Mouse (Mus musculus): ENCODE results near the gene Deaf1. TPM values are rescaled to one million over a fixed set of nuclear protein-coding genes. Genes with fewer than 3 reads are reported as not detected.
A peak's percentile ranks its signal among the peaks of the same experiment; 100 is the strongest.

The Deaf1 gene
- total and polyA plus RNA-seq, 2 experiments from 2014 or later: 289 to 291 TPM

DNA sequence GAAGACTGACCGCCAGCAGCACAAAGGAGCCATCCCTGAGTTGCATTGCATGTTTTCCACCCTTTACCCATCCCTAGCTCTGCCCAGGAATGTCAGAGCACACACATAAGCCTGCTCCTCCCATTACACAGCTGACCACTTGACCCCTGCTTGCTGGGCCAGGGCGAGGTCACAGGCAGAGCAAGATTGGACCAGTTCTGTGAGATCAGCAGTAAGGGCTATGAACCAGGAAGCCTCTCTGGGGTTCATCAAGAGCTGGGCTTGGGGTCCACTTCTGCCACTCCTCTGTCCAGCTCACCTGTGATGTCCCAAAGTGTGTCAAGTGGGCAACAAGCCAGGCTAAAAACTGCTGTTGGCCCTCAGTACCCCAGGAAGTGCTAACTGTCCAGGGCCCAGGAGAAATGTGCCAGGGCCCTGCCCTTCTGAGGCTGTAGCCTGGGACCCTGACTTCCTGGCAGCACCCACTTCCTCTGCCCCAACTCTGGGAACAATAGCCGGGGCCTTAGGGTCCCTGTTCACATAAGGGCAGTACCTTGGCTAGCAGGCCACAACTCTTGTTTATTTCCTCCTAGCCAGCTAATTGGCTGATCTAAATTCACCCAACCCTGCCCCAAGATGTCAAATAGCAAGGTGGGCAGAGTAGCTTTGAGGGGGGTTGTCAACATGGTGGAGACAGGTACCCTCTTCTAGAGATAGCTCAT is 10.4 kb upstream of the Deaf1 start:
- no peak overlapping the region for H3K4me3 ChIP-seq (ENCODE audit: low read depth, low read length)
- no peak overlapping the region for H3K9ac ChIP-seq (replicated peaks; ENCODE audit: low read length, poor library complexity, severe bottlenecking)
- no peaks in the 10 kb centered on the region for H3K9me3 ChIP-seq (ENCODE audit: low read length)
- no peak for TF ChIP-seq CTCF (IDR thresholded peaks at IDR 0.05)
- WGBS: 92% methylated on average over 3 of the region's 3 CpGs
- peaks cover 4% of the 10 kb centered on the region; the same call in 1 of the 2 replicates for H3K36me3 ChIP-seq (ENCODE audit: insufficient read depth, low read length)
- H3K4me2 ChIP-seq (ENCODE audit: low read depth, low read length, poor library complexity, severe bottlenecking): no peak overlapping the region
- H3K27ac ChIP-seq (ENCODE audit: low read depth, low read length): no peak overlapping the region
- peaks cover 8% of the 10 kb centered on the region for H3K27me3 ChIP-seq (ENCODE audit: insufficient read depth, low read length)
- no peaks in the 10 kb centered on the region for H3K4me1 ChIP-seq (ENCODE audit: insufficient read depth, low read length)
- no peak for DNase-seq (ENCODE audit: low spot score)
- no peak for ATAC-seq (ENCODE audit: low FRiP score)

DNA sequence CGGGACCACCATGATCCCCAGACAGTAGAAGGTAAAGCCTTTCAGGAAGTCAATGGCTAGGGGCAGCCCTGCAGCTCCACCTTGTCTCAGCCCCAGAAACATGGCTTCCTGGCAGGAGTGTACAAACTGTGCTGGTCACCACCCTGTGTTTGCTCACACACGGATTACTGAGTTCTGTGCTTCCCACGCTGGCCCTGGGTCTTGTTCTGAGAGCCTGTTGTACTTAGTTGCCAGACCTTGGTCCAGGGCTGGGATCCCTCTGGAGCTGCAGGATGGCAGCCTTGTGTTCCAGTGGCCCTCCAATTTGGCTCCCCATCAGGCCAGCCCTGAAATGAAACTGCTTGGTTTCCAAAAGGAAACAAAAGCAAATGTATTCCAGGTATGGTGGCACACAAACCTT is 8.8 kb upstream of the Deaf1 start:
- Histone ChIP-seq H3K4me2 (ENCODE audit: low read depth, low read length, poor library complexity, severe bottlenecking) (no peak overlapping the region), H3K27ac (ENCODE audit: low read depth, low read length) (no peak overlapping the region), H3K9ac (replicated peaks; ENCODE audit: low read length, poor library complexity, severe bottlenecking) (no peak overlapping the region), H3K36me3 (ENCODE audit: insufficient read depth, low read length) (peaks cover 4% of the 10 kb centered on the region; the same call in 1 of the 2 replicates), H3K9me3 (ENCODE audit: low read length) (no peaks in the 10 kb centered on the region), H3K4me3 (ENCODE audit: low read depth, low read length) (no peak overlapping the region), H3K4me1 (ENCODE audit: insufficient read depth, low read length) (no peaks in the 10 kb centered on the region), H3K27me3 (ENCODE audit: insufficient read depth, low read length) (peaks cover 8% of the 10 kb centered on the region)
- ATAC-seq (ENCODE audit: low FRiP score) (no peak), DNase-seq (ENCODE audit: low spot score) (no peak)
- TF ChIP-seq CTCF (IDR thresholded peaks at IDR 0.05): no peak
- WGBS: 90% methylated on average over 3 of the region's 3 CpGs

DNA sequence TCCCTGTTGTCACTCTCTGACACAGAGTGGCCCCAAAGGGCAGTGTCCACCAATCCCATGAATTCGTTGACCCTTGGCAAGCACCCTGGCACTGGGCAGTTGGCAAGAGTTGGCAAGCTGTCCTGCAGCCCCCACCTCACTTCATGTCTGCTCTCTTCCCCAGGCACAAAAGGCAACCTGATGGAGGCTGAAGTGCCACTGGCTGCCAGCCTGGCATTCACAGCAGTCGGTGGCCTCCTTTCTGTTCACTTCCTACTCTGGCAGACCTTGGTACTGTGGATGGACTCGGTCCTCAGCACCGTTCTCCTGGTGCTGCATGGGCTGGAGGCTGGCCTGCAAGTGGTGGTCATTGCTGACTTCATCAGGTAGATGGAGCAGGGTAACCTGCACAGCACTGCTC is 8.2 kb upstream of the Deaf1 start:
- WGBS: 88% methylated on average over 4 of the region's 4 CpGs
- Histone ChIP-seq H3K27me3 (ENCODE audit: insufficient read depth, low read length) (peaks cover 8% of the 10 kb centered on the region), H3K27ac (ENCODE audit: low read depth, low read length) (no peak overlapping the region), H3K4me3 (ENCODE audit: low read depth, low read length) (no peak overlapping the region), H3K9me3 (ENCODE audit: low read length) (no peaks in the 10 kb centered on the region), H3K36me3 (ENCODE audit: insufficient read depth, low read length) (peaks cover 4% of the 10 kb centered on the region; the same call in 1 of the 2 replicates), H3K9ac (replicated peaks; ENCODE audit: low read length, poor library complexity, severe bottlenecking) (no peak overlapping the region), H3K4me1 (ENCODE audit: insufficient read depth, low read length) (no peaks in the 10 kb centered on the region), H3K4me2 (ENCODE audit: low read depth, low read length, poor library complexity, severe bottlenecking) (no peak overlapping the region)
- no peak for TF ChIP-seq CTCF (IDR thresholded peaks at IDR 0.05)
- no peak for ATAC-seq (ENCODE audit: low FRiP score)
- DNase-seq (ENCODE audit: low spot score): peak; percentile 56

DNA sequence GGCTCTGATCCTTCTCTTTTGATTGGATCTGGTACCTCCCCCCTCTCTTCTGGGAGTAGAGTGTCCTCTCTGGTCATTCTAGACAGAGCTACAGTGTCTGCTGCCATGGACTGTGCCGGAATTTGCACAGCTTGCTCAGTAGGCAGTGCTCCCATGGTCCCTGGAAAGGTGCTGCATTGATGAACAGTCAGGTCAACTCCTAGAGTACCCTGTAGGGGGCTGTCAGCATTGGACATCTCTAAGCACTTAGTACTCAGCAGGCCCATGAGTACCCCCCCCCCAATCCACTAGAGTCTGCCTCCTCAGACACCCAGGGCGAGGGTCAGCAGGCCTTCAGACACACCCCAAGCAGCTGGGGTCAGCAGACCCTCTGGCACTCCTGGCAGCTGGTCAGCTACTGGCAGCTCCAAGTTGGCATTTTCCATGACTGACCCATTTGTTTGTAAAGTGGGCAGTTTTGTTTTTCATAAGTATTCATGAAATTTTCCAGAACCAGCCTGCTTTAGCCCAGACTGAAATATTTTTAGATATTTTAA is 7.6 kb upstream of the Deaf1 start:
- Histone ChIP-seq H3K9me3 (ENCODE audit: low read length) (no peaks in the 10 kb centered on the region), H3K9ac (replicated peaks; ENCODE audit: low read length, poor library complexity, severe bottlenecking) (no peak overlapping the region), H3K4me3 (ENCODE audit: low read depth, low read length) (no peak overlapping the region), H3K4me1 (ENCODE audit: insufficient read depth, low read length) (no peaks in the 10 kb centered on the region), H3K4me2 (ENCODE audit: low read depth, low read length, poor library complexity, severe bottlenecking) (no peak overlapping the region), H3K36me3 (ENCODE audit: insufficient read depth, low read length) (peaks cover 4% of the 10 kb centered on the region; the same call in 1 of the 2 replicates), H3K27ac (ENCODE audit: low read depth, low read length) (no peak overlapping the region), H3K27me3 (ENCODE audit: insufficient read depth, low read length) (peaks cover 8% of the 10 kb centered on the region)
- 87% methylated on average over 2 of the region's 2 CpGs for WGBS
- TF ChIP-seq CTCF (IDR thresholded peaks at IDR 0.05): no peak
- DNase-seq (ENCODE audit: low spot score) (no peak), ATAC-seq (ENCODE audit: low FRiP score) (0 out of 2 replicates have a peak, but pooled peaks have one; percentile 18)

DNA sequence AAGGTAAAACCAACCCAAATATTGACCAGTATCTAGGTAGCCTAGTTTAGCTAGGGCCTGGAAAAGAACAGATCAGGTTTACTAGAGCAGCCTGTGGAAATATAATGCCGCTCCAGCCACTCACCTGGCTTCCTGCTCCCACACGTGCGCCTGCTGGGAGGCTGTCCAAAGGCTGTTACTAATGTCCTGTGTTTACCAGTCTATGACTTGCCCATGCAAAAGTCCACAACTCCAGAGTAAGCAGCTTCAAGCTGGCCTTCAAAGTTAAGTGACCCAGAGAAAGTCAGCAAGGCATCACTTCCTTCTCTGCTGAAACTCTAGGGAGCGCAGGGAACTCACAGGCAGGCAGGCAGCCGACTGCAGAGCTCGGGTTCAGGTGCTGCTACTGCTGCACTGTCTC is 4.5 kb upstream of the Deaf1 start:
- H3K4me1 ChIP-seq (ENCODE audit: insufficient read depth, low read length): 0 out of 2 replicates have a peak, but pooled peaks cover under 1% of the 10 kb centered on the region
- 89% methylated on average over 6 of the region's 6 CpGs for WGBS
- H3K9ac ChIP-seq (replicated peaks; ENCODE audit: low read length, poor library complexity, severe bottlenecking): no peak overlapping the region
- TF ChIP-seq CTCF (IDR thresholded peaks at IDR 0.05): no peak
- no peak overlapping the region for H3K27ac ChIP-seq (ENCODE audit: low read depth, low read length)
- no peak overlapping the region for H3K4me3 ChIP-seq (ENCODE audit: low read depth, low read length)
- H3K27me3 ChIP-seq (ENCODE audit: insufficient read depth, low read length): no peaks in the 10 kb centered on the region
- H3K9me3 ChIP-seq (ENCODE audit: low read length): no peaks in the 10 kb centered on the region
- DNase-seq (ENCODE audit: low spot score) (no peak), ATAC-seq (ENCODE audit: low FRiP score) (no peak)
- peaks cover 4% of the 10 kb centered on the region; the same call in 1 of the 2 replicates for H3K36me3 ChIP-seq (ENCODE audit: insufficient read depth, low read length)
- no peak overlapping the region for H3K4me2 ChIP-seq (ENCODE audit: low read depth, low read length, poor library complexity, severe bottlenecking)

DNA sequence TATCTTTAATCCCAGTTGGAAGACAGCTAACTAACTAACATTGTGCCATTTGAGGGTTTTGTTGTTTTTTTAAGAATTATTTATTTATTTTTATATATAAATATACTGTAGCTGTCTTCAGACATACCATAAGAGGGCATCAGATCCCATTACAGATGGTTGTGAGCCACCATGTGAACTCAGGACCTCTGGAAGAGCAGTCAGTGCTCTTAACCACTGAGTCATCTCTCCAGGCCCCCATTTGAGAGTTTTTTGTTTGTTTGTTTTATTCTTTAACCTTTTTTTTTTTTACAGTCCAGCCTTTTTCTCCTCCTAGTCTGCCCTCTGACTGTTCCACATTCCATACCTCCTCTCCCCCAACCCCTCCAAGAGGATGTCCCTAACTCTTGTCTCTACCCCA is 3.2 kb upstream of the Deaf1 start:
- no peaks in the 10 kb centered on the region for H3K9me3 ChIP-seq (ENCODE audit: low read length)
- no peak for ATAC-seq (ENCODE audit: low FRiP score)
- no peak overlapping the region for H3K9ac ChIP-seq (replicated peaks; ENCODE audit: low read length, poor library complexity, severe bottlenecking)
- DNase-seq (ENCODE audit: low spot score): no peak
- no peaks in the 10 kb centered on the region for H3K27me3 ChIP-seq (ENCODE audit: insufficient read depth, low read length)
- peaks cover 4% of the 10 kb centered on the region; the same call in 1 of the 2 replicates for H3K36me3 ChIP-seq (ENCODE audit: insufficient read depth, low read length)
- H3K27ac ChIP-seq (ENCODE audit: low read depth, low read length): no peak overlapping the region
- H3K4me2 ChIP-seq (ENCODE audit: low read depth, low read length, poor library complexity, severe bottlenecking): no peak overlapping the region
- peak; percentile 18 for TF ChIP-seq CTCF (IDR thresholded peaks at IDR 0.05)
- peaks cover 11% of the 10 kb centered on the region; the same call in 1 of the 2 replicates for H3K4me1 ChIP-seq (ENCODE audit: insufficient read depth, low read length)
- no peak overlapping the region for H3K4me3 ChIP-seq (ENCODE audit: low read depth, low read length)

Data from midbrain, postnatal 0 days (tissue).